Mouse (Mus musculus): ENCODE measurements at regions not wholly inside any gene's neighbourhood (a gene's known extent, or its start where the extent isn't known, plus 50 kb on each side); places are given as distances from the start of the nearest gene placed in this dataset.

DNA sequence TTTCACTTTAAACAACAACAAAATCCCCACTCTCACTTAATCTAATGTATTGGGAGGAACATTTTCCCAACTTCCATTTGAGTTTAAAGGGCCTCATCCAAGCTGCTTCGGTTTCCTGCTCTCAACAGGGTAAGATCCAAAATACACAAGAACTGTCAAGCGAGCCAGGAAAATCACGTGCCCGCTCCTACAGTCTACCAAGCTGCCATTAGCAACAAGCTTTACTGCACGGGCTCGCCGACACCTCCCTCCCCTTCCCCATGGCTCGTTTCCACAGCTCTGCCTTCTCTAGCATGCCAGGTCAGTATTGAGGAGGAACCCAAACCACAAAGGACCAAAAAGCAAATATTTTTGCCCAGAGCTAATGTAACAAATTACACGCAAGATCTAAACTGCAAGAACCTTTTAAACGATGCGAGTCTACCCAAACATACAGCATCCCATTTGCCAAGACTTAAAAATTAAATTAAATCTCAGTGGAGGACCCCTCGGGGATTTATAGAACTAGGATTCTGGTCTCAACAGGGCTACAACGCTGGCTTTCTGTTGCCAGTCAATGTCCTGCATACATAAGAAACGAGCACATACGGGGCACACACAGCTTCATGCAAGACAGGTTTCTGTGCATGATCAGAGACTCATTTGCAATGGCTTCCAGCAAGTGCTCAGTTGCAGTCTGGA lies 435.4 kb upstream of the Jarid2 start:
- DNase-seq (ENCODE audit: low spot score), result no peak

- no peak for DNase-seq (ENCODE audit: low spot score)
Measured at GRCm38 (mm10) chr13:44295621-44296020, 433.7 kb upstream of the Jarid2 start.

DNA sequence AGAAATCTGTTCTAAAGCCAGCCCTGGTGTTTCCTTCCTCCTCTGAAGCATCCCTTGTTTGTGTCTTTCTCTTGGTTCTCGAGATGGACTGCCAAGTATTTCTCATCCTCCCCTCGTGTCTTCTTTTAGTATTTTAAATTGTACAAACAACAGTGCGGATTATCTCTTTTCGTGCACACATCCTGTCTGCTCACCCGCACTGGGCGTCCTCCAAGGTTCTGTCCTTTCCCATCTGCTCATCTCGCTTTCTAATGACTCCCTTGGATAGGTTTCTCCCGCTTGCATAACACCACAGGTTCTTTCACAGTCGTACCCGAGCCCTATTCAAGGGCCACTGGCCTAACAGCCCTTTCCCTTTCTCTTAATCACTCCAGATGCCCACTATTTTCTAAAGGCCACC lies 428.7 kb upstream of the Jarid2 start:
- no peak for DNase-seq (ENCODE audit: low spot score)

DNA sequence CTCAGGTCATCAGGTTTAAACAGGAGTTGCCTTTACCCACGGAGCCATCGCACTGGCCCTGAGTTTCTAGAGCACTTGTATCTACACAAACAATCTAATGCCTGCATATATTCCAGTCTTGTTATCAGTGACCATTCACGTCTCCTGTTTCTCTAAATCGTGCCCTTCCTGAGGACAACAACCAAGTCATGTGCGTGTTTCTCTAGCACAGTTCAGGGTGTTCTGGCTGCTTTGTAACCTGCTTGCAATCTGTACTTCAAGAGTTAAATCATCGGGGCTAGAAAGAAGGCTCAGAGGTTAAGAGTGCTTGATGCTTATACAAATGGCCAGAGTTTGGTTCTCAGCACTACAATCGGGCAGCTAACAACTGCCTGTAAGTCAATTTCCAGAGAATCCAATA lies 428.1 kb upstream of the Jarid2 start:
- no peak for DNase-seq (ENCODE audit: low spot score)

DNA sequence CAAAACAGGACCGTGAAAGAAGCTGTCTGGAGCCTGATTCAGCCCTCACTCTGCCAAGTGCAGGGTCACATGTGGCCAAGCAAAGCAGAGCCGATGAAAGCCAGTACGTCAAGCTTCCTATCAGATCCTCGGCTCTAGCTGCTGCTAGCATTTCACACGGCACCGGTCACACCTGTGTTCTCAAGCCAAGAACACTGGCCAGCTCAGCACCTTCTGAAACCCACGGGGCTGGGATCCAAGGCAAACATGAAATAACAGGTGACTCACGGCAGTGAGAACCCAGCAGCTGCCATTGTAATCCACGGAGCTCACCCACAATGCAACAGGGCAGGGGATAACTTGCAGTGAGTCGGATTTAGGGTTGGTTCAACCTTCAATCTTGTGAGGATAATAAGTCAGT lies 427.3 kb upstream of the Jarid2 start:
- no peak for DNase-seq (ENCODE audit: low spot score)

GRCm38 (mm10) chr13:44305134-44305991 lies 423.9 kb upstream of the Jarid2 start:
- no peak for DNase-seq (ENCODE audit: low spot score)

GRCm38 (mm10) chr13:44306275-44307050 lies 422.8 kb upstream of the Jarid2 start:
- DNase-seq (ENCODE audit: low spot score), result peak; percentile 71

GRCm38 (mm10) chr13:44308227-44308626 lies 421.0 kb upstream of the Jarid2 start:
- no peak for DNase-seq (ENCODE audit: low spot score)

DNA sequence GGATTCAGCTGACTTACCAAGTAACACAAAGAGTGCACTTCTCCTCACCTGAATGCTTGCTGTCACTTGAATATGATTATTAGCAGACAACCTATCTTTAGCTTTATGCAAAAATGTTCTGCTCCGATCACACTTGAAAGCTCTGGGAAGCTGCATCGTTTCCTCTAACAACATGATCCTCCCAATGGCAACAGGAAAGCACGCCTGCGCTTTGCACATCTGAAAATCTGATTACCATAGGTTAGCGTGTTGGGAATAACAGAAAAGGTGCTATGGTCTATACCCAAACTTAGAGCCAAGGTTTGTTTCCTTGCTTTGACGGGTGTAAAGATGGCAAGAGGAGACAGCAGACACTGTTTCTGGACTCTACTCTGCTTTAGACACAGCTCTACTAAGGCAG lies 417.0 kb upstream of the Jarid2 start:
- DNase-seq (ENCODE audit: low spot score), result no peak

DNA sequence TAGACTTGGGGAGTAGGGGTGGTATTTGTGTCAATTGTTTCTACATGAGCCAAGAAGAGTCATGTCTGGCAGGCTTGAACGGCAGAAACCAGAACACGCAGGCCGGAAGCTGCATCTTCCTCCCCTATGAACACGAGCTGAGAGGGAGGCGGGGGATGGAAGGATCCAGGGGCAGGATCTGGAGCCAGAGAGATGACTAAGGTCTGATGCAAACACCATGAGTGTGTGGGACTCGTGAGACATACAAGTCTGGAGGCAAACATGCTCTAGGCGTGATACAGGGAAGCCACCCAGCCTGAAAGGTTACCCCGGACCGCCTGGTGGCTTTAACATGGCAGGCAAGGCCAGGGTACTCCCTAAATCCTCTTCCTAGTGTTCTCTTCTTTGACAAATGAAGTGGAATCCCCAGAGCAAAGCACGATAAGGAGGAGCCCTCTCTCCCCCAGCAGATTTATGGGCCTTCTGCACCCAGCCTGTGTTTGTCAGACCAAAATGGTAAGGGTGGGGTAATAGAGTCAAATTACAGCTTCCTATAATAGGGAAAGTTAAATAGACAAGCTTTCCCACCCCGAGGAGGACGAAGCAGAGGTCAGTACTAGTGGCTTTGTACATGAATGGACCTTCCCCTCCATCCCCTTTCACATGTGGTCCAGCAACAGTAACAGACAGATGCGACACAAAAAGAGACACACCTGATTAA lies 412.4 kb upstream of the Jarid2 start:
- no peak for DNase-seq (ENCODE audit: low spot score)

DNA sequence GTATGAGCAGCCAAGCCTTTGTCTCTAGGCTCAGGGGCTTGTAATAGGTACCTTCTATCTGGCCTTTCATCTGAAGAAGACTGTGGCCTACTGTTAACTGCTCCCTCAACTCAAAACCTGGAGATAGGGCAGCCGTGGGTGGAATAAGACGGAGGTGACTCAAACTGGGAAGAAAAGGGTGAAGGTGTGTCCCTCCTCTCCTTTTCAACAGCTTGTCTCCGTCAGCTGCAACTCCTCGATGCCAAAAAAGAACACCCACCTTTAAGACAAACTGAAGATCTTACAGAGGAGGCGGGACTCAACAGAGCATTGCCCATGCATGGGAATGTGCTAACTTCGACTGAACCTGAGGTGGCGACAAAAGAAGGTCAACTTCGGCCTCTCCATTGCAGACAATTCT lies 411.7 kb upstream of the Jarid2 start:
- no peak for DNase-seq (ENCODE audit: low spot score)

GRCm38 (mm10) chr13:44319101-44319500 lies 410.2 kb upstream of the Jarid2 start:
- no peak for DNase-seq (ENCODE audit: low spot score)

- no peak for DNase-seq (ENCODE audit: low spot score)
Measured at GRCm38 (mm10) chr13:44319511-44319910, 409.8 kb upstream of the Jarid2 start.

- DNase-seq (ENCODE audit: low spot score), result no peak
Measured at GRCm38 (mm10) chr13:44320311-44320710, 409.0 kb upstream of the Jarid2 start.

GRCm38 (mm10) chr13:44321009-44321596 lies 408.2 kb upstream of the Jarid2 start:
- DNase-seq (ENCODE audit: low spot score), result no peak

DNA sequence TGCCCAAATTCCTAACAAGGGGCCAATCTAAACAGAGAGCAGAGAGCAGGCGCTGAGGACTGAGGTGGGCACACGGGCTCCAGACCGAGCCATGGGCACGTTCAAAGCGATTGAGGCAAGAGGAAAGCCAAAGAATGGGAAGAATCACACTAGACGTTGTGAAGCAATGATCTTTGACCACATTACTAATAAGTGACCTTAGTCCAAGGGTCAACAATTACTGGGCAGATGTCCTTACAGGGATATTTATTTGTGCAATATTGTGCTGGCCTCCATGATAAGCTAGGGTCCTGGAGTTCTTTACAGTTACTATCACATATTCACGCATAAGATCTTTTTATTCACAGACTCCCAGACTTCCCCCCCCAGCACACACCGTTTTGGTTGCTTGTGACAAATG lies 400.9 kb upstream of the Jarid2 start:
- DNase-seq (ENCODE audit: low spot score), result no peak

GRCm38 (mm10) chr13:44329161-44329560 lies 400.1 kb upstream of the Jarid2 start:
- no peak for DNase-seq (ENCODE audit: low spot score)

DNA sequence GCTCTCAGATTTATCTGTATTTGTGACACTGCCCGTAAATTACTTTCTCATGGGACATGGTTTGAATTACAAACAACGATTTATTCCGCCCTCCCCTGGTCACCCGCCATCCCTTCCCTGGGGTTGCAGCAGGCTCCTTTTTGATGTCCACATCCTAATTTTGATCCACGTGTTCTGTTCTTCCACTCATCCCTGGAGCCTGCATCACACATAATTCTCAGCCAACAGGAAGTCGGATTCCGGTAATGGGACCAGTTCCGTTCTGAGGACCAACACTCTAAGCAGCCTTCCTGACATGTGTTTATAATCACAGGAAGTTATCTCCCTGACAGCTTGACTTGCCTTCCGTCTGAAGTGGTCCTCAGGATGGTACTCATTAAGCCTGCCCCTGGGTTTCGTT lies 399.6 kb upstream of the Jarid2 start:
- no peak for DNase-seq (ENCODE audit: low spot score)

DNA sequence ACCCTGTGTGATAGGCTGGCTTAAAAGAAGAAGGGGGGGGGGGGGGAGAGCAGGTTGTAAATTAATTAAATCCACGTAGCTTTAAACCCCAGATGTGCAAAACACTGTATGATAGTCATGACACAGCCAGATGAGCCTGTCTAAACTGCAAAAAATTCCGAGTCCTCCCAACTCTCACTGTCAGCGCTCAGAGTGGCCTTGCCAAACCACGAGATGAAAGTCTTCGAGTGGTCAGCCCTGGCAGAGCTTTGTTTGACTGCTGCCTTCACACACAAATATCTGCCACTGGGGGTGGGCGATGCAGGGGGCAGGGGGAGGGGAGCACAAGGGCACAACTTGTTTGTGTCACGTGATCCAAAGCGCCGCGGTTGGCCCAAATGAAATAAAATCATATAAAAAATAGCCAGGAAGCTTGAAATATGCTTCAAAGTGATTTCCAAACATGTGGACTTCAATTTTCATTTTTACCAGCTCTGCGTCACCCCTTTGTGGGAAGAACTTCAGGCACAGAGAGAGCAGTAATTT lies 396.5 kb upstream of the Jarid2 start:
- DNase-seq (ENCODE audit: low spot score), result no peak

GRCm38 (mm10) chr13:44339061-44339741 lies 390.1 kb upstream of the Jarid2 start:
- peak; percentile 70 for DNase-seq (ENCODE audit: low spot score)

DNA sequence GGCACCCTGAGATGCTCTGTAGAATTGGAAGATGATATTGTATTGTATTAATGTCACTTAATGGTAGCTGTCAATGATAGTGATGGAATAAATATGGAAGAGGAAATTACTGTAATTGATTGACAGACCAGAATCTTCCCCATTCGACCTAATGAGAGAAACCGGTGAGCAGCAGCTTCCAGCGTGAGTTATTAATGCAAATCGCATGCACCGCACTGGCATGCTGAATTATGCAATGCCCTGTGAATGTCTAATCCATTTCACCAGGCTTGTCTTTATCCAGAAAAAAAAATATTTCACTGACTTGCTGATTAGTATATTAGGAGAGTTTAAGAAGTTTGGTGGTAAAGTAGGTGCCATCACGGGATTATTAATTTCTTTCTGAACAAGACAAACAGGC lies 384.2 kb upstream of the Jarid2 start:
- DNase-seq (ENCODE audit: low spot score), result no peak
